25 mouse cellular contexts compared by ENCODE assay signal in genomic region chr3:137838160-137838559, GRCm38 (mm10). TPM values are rescaled to one million over a fixed set of nuclear protein-coding genes. Genes with fewer than 3 reads are reported as not detected.
DNase-seq lines count a peak whose midpoint lies in the region; ATAC-seq and TF ChIP-seq lines count a peak whose summit lies in the region.
"Had no signal": no experiment of that assay in that cellular context is flagged by ENCODE, and none has a peak within 500 bp of the region (broad histone marks: within the 10 kb centered on the region; RNA-seq: fewer than 3 reads in every experiment).

No protein-coding gene starts in this region.

- H3K4me3 ChIP-seq in intestine, embryonic 15.5 days (replicated peaks): no peak overlapping the region
- no peak overlapping the region for H3K4me3 ChIP-seq in intestine, postnatal 0 days (ENCODE audit: low read depth, low read length)
- no peak overlapping the region for H3K4me3 ChIP-seq in stomach, postnatal 0 days (ENCODE audit: low read depth, low read length)
- H3K4me3 ChIP-seq: embryonic facial prominence, embryonic 13.5 days; embryonic facial prominence, embryonic 15.5 days; erythroblast, embryonic 14.5 days; forebrain, embryonic 10.5 days; forebrain, embryonic 12.5 days had no signal

- H3K9ac ChIP-seq in intestine, embryonic 15.5 days: no peak overlapping the region
- H3K9ac ChIP-seq in intestine, postnatal 0 days (ENCODE audit: low read depth, low read length): no peak overlapping the region
- no peak overlapping the region for H3K9ac ChIP-seq in stomach, postnatal 0 days (ENCODE audit: low read length)
- H3K9ac ChIP-seq: embryonic facial prominence, embryonic 13.5 days; embryonic facial prominence, embryonic 15.5 days; forebrain, embryonic 12.5 days had no signal

- H3K9me3 ChIP-seq in intestine, embryonic 15.5 days: no peaks in the 10 kb centered on the region
- H3K9me3 ChIP-seq in intestine, postnatal 0 days (ENCODE audit: control insufficient read depth): no peaks in the 10 kb centered on the region
- no peaks in the 10 kb centered on the region for H3K9me3 ChIP-seq in stomach, postnatal 0 days (ENCODE audit: control insufficient read depth, low read length)
- H3K9me3 ChIP-seq: embryonic facial prominence, embryonic 13.5 days; embryonic facial prominence, embryonic 15.5 days; forebrain, embryonic 10.5 days; forebrain, embryonic 12.5 days had no signal

- no peak for DNase-seq in stomach, postnatal 0 days (ENCODE audit: low spot score)
- DNase-seq in thymus, postnatal 36 days: no peak
- no peak for DNase-seq in layer of hippocampus, adult 18-20 months (ENCODE audit: low spot score in 2 of 2)
- no peak for DNase-seq in kidney, postnatal 14 days
- DNase-seq in frontal cortex, postnatal 25 days (ENCODE audit: low spot score in 2 of 2): no peak
- DNase-seq: adrenal gland, adult 2 months; adrenal gland, postnatal 10 days; adrenal gland, postnatal 25 days; cerebellum, adult 11 months; cerebellum, adult 18-20 months; cerebellum, adult 8-10 months; cerebellum, adult 9-11 months; cerebellum, postnatal 14 days; cerebellum, postnatal 36 days; embryo, embryonic 11 days had no signal

- no peaks in the 10 kb centered on the region for H3K36me3 ChIP-seq in intestine, embryonic 15.5 days
- H3K36me3 ChIP-seq in intestine, postnatal 0 days (ENCODE audit: control insufficient read depth, insufficient read depth): no peaks in the 10 kb centered on the region
- H3K36me3 ChIP-seq in stomach, postnatal 0 days (ENCODE audit: control insufficient read depth, insufficient read depth, low read length): no peaks in the 10 kb centered on the region
- H3K36me3 ChIP-seq: embryonic facial prominence, embryonic 13.5 days; embryonic facial prominence, embryonic 15.5 days; forebrain, embryonic 10.5 days; forebrain, embryonic 12.5 days had no signal

- no peak for TF ChIP-seq EP300 in stomach, postnatal 0 days (optimal IDR thresholded peaks at IDR 0.05)

- TF ChIP-seq CTCF in intestine, postnatal 0 days (IDR thresholded peaks at IDR 0.05; ENCODE audit: low read depth): no peak
- no peak for TF ChIP-seq CTCF in stomach, postnatal 0 days (IDR thresholded peaks at IDR 0.05; ENCODE audit: low read depth)

- H3K4me2 ChIP-seq in intestine, embryonic 15.5 days (replicated peaks): no peak overlapping the region
- H3K4me2 ChIP-seq in intestine, postnatal 0 days (replicated peaks; ENCODE audit: low read depth): no peak overlapping the region
- no peak overlapping the region for H3K4me2 ChIP-seq in stomach, postnatal 0 days (replicated peaks; ENCODE audit: low read depth)
- H3K4me2 ChIP-seq: embryonic facial prominence, embryonic 13.5 days; embryonic facial prominence, embryonic 15.5 days; forebrain, embryonic 12.5 days had no signal

- no peak overlapping the region for H3K27ac ChIP-seq in intestine, embryonic 15.5 days
- H3K27ac ChIP-seq in intestine, postnatal 0 days (ENCODE audit: low read depth, low read length): no peak overlapping the region
- no peak overlapping the region for H3K27ac ChIP-seq in stomach, postnatal 0 days (replicated peaks)
- H3K27ac ChIP-seq: embryonic facial prominence, embryonic 13.5 days; embryonic facial prominence, embryonic 15.5 days; forebrain, embryonic 10.5 days; forebrain, embryonic 12.5 days had no signal

- no peaks in the 10 kb centered on the region for H3K27me3 ChIP-seq in intestine, embryonic 15.5 days (replicated peaks)
- no peaks in the 10 kb centered on the region for H3K27me3 ChIP-seq in intestine, postnatal 0 days (replicated peaks; ENCODE audit: control insufficient read depth, insufficient read depth, low read length)
- H3K27me3 ChIP-seq in stomach, postnatal 0 days (ENCODE audit: control insufficient read depth, insufficient read depth, low read length): no peaks in the 10 kb centered on the region
- H3K27me3 ChIP-seq: embryonic facial prominence, embryonic 13.5 days; embryonic facial prominence, embryonic 15.5 days; forebrain, embryonic 12.5 days had no signal

- ATAC-seq in CD4-positive, CD25-positive, alpha-beta regulatory T cell, adult 4 months: peak; percentile 58
- peak; percentile 88 for ATAC-seq in intestine, embryonic 15.5 days
- ATAC-seq in intestine, postnatal 0 days: peak; percentile 38; the same call in 1 of the 2 replicates
- ATAC-seq in stomach, postnatal 0 days (ENCODE audit: low FRiP score, low TSS enrichment): 0 out of 2 replicates have a peak, but pooled peaks have one; percentile 32
- ATAC-seq: forebrain, embryonic 14.5 days; forebrain, embryonic 16.5 days had no signal

- H3K4me1 ChIP-seq in intestine, embryonic 15.5 days (replicated peaks): no peaks in the 10 kb centered on the region
- H3K4me1 ChIP-seq in intestine, postnatal 0 days (replicated peaks; ENCODE audit: control insufficient read depth, insufficient read depth, low read length): no peaks in the 10 kb centered on the region
- no peaks in the 10 kb centered on the region for H3K4me1 ChIP-seq in stomach, postnatal 0 days (replicated peaks; ENCODE audit: control insufficient read depth, insufficient read depth)
- H3K4me1 ChIP-seq: embryonic facial prominence, embryonic 13.5 days; embryonic facial prominence, embryonic 15.5 days; forebrain, embryonic 12.5 days had no signal

RNA-seq across cellular contexts. Expression of gene H2afz, which starts 26.1 kb away (rescaled TPM):
- 1,000 to 10,000 TPM; 1,486 to 1,582 TPM for polyA plus RNA-seq in CD4-positive, CD25-positive, alpha-beta regulatory T cell, adult 4 months (2017; shearing (Covaris generic))
- polyA plus RNA-seq in intestine, embryonic 15.5 days (2015; fragmentation: Nextera tagmentation; extraction: Ambion mirVana): 1,494 and 1,747 TPM in 2 replicates
- 922 and 974 TPM in 2 replicates for polyA plus RNA-seq in intestine, postnatal 0 days (2015; fragmentation: Nextera tagmentation; extraction: Ambion mirVana)
- 779 and 844 TPM in 2 replicates for polyA plus RNA-seq in stomach, postnatal 0 days (2015; fragmentation: Nextera tagmentation; extraction: Ambion mirVana)
- 100 to 1,000 TPM; 142 to 148 TPM for total RNA-seq in layer of hippocampus, adult 18-20 months (2021)

RNA-seq across cellular contexts. Expression of gene Dnajb14, which starts 29.3 kb away (rescaled TPM):
- 1 to 10 TPM; 5.0 to 6.0 TPM for polyA plus RNA-seq in CD4-positive, CD25-positive, alpha-beta regulatory T cell, adult 4 months (2017; shearing (Covaris generic))
- polyA plus RNA-seq in intestine, embryonic 15.5 days (2015; fragmentation: Nextera tagmentation; extraction: Ambion mirVana): 13.5 and 14.0 TPM in 2 replicates
- 10.6 and 11.1 TPM in 2 replicates for polyA plus RNA-seq in intestine, postnatal 0 days (2015; fragmentation: Nextera tagmentation; extraction: Ambion mirVana)
- polyA plus RNA-seq in stomach, postnatal 0 days (2015; fragmentation: Nextera tagmentation; extraction: Ambion mirVana): 10.8 and 12.6 TPM in 2 replicates
- total RNA-seq in layer of hippocampus, adult 18-20 months (2021): 10 to 100 TPM; 47.0 to 49.1 TPM

Comparison
In these comparisons a context has a peak if more than half of its experiments do, and no peak if none do; other contexts are left out.
1. ATAC-seq: peak in every context shown above with its lines; median percentile 88 in intestine, embryonic 15.5 days; 58 in CD4-positive, CD25-positive, alpha-beta regulatory T cell, adult 4 months; 38 in intestine, postnatal 0 days; 32 in stomach, postnatal 0 days.